Comparison of ENCODE assay signal across 7 mouse cellular contexts in the genomic region with DNA sequence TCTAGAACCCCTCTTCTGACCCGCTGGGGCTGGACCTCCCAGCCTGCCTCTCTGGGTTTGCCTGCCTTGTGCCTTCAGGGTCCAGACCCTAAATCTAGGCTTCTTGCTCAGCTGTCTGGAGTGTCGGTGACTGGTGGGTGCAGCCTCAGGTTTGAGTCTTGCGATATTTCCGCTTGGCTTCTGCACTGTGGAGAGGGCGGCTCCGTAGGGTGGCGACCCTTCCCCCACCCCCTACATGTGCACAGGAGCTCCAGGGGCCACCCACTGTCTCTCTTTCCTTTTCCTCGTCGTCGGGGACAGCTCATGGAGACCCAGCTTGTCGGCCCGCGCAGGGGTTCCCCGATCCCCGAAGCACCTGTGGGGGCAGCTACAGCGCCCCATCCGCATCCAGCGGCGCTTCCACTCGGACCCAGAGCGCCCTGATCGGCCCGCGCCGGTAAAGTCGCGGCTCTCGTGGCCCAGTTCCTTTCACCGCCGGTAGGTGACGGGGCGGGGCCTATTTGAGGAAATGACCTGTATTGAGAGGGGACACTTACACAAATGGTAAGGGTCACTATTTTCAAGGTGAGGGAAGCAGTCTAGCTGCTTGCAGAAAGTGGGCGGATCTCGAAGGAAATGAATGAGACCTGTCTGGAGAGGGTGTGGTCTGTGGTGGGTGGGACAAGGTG. TPM values are rescaled to one million over a fixed set of nuclear protein-coding genes. Genes with fewer than 3 reads are reported as not detected.
DNase-seq lines count a peak whose midpoint lies in the region; ATAC-seq lines count a peak whose summit lies in the region.

No protein-coding gene starts in this region.

- peaks cover 19% of the 10 kb centered on the region for H3K27me3 ChIP-seq in embryonic facial prominence, embryonic 11.5 days (ENCODE audit: control insufficient read depth, insufficient read depth, low read length)
- peaks cover 21% of the 10 kb centered on the region for H3K27me3 ChIP-seq in intestine, embryonic 15.5 days (replicated peaks)
- H3K27me3 ChIP-seq in midbrain, embryonic 14.5 days (ENCODE audit: control insufficient read depth, insufficient read depth, low read length), result peaks cover 23% of the 10 kb centered on the region

- H3K27ac ChIP-seq in embryonic facial prominence, embryonic 11.5 days (replicated peaks; ENCODE audit: low read depth, low read length), result no peak overlapping the region
- no peak overlapping the region for H3K27ac ChIP-seq in intestine, embryonic 15.5 days
- H3K27ac ChIP-seq in midbrain, embryonic 14.5 days (replicated peaks; ENCODE audit: low read depth, low read length), result no peak overlapping the region

- 0 out of 2 replicates have a peak overlapping the region, but pooled peaks have one; percentile 5 for H3K4me3 ChIP-seq in embryonic facial prominence, embryonic 11.5 days (ENCODE audit: low read depth, low read length)
- H3K4me3 ChIP-seq in intestine, embryonic 15.5 days (replicated peaks), result peak overlapping the region; percentile 38
- no peak overlapping the region for H3K4me3 ChIP-seq in midbrain, embryonic 14.5 days (replicated peaks; ENCODE audit: low read depth, low read length)

- no peaks in the 10 kb centered on the region for H3K36me3 ChIP-seq in embryonic facial prominence, embryonic 11.5 days (replicated peaks; ENCODE audit: control insufficient read depth, insufficient read depth, low read depth, low read length)
- H3K36me3 ChIP-seq in intestine, embryonic 15.5 days, result no peaks in the 10 kb centered on the region
- H3K36me3 ChIP-seq in midbrain, embryonic 14.5 days (ENCODE audit: control insufficient read depth, insufficient read depth, low read length), result no peaks in the 10 kb centered on the region

- peaks cover 2% of the 10 kb centered on the region; the same call in 1 of the 2 replicates for H3K4me1 ChIP-seq in embryonic facial prominence, embryonic 11.5 days (ENCODE audit: control insufficient read depth, insufficient read depth, low read length)
- H3K4me1 ChIP-seq in intestine, embryonic 15.5 days (replicated peaks), result peaks cover 8% of the 10 kb centered on the region; the same call in 1 of the 2 replicates
- H3K4me1 ChIP-seq in midbrain, embryonic 14.5 days (ENCODE audit: control insufficient read depth, insufficient read depth, low read length), result no peaks in the 10 kb centered on the region

- no peak for ATAC-seq in embryonic facial prominence, embryonic 11.5 days (replicated peaks; ENCODE audit: insufficient number of reproducible peaks, low FRiP score, low TSS enrichment, low read depth)
- ATAC-seq in intestine, embryonic 15.5 days, result peak; percentile 62
- no peak for ATAC-seq in midbrain, embryonic 14.5 days (ENCODE audit: low FRiP score, low TSS enrichment)

- H3K9ac ChIP-seq in embryonic facial prominence, embryonic 11.5 days (replicated peaks; ENCODE audit: low read length), result peak overlapping the region; percentile 37; the same call in 1 of the 2 replicates
- H3K9ac ChIP-seq in intestine, embryonic 15.5 days, result peak overlapping the region; percentile 50
- H3K9ac ChIP-seq in midbrain, embryonic 14.5 days (replicated peaks; ENCODE audit: low read length), result 0 out of 2 replicates have a peak overlapping the region, but pooled peaks have one; percentile 12

- no peaks in the 10 kb centered on the region for H3K9me3 ChIP-seq in embryonic facial prominence, embryonic 11.5 days (replicated peaks; ENCODE audit: control insufficient read depth, low read length)
- H3K9me3 ChIP-seq in intestine, embryonic 15.5 days, result no peaks in the 10 kb centered on the region
- no peaks in the 10 kb centered on the region for H3K9me3 ChIP-seq in midbrain, embryonic 14.5 days (ENCODE audit: control insufficient read depth, low read length)

- peak; percentile 42 to 55 for DNase-seq in lung, adult 18-20 months
- DNase-seq in lung, postnatal 25 days (ENCODE audit: low spot score), result no peak
- DNase-seq in embryonic facial prominence, embryonic 11.5 days (ENCODE audit: low spot score), result no peak
- no peak for DNase-seq in midbrain, embryonic 14.5 days
- DNase-seq in urinary bladder, adult 18-20 months (ENCODE audit: low spot score in 2 of 2), result no peak
- no peak for DNase-seq in frontal cortex, adult 2 months (ENCODE audit: extremely low spot score in 1 of 2, low spot score in 1 of 2)

- WGBS in embryonic facial prominence, embryonic 11.5 days, result 3% methylated on average over 34 of the region's 34 CpGs
- WGBS in intestine, embryonic 15.5 days, result 2% methylated on average over 34 of the region's 34 CpGs
- WGBS in midbrain, embryonic 14.5 days, result 6% methylated on average over 34 of the region's 34 CpGs

- peak overlapping the region; percentile 29 for H3K4me2 ChIP-seq in embryonic facial prominence, embryonic 11.5 days (ENCODE audit: low read depth, low read length)
- peak overlapping the region; percentile 74 for H3K4me2 ChIP-seq in intestine, embryonic 15.5 days (replicated peaks)
- peak overlapping the region; percentile 38 for H3K4me2 ChIP-seq in midbrain, embryonic 14.5 days (ENCODE audit: low read length)

RNA-seq across cellular contexts. Expression of a gene that starts 6.4 kb away (rescaled TPM):
- 0.06 and 0.20 TPM in 2 replicates for polyA plus RNA-seq in embryonic facial prominence, embryonic 11.5 days (2014; fragmentation: Nextera tagmentation; extraction: Ambion mirVana)
- polyA plus RNA-seq in intestine, embryonic 15.5 days (2015; fragmentation: Nextera tagmentation; extraction: Ambion mirVana), result 0.21 and 0.53 TPM in 2 replicates
- 0.24 TPM in 1 of 2 replicates, not detected in the other for polyA plus RNA-seq in midbrain, embryonic 14.5 days (2014; fragmentation: Nextera tagmentation; extraction: Ambion mirVana)
- 4.6 and 5.1 TPM in 2 replicates for polyA plus RNA-seq in frontal cortex, adult 2 months (2012; rRNA removed)

RNA-seq across cellular contexts. Expression of a gene that starts 11.6 kb away (rescaled TPM):
- polyA plus RNA-seq in embryonic facial prominence, embryonic 11.5 days (2014; fragmentation: Nextera tagmentation; extraction: Ambion mirVana), result not detected in 2 replicates
- polyA plus RNA-seq in intestine, embryonic 15.5 days (2015; fragmentation: Nextera tagmentation; extraction: Ambion mirVana), result 2.1 and 2.5 TPM in 2 replicates
- not detected in 2 replicates for polyA plus RNA-seq in midbrain, embryonic 14.5 days (2014; fragmentation: Nextera tagmentation; extraction: Ambion mirVana)
- 0.12 TPM in 1 of 2 replicates, not detected in the other for polyA plus RNA-seq in frontal cortex, adult 2 months (2012; rRNA removed)

RNA-seq across cellular contexts. Expression of a gene that starts 24.5 kb away (rescaled TPM):
- 24.8 and 31.6 TPM in 2 replicates for polyA plus RNA-seq in embryonic facial prominence, embryonic 11.5 days (2014; fragmentation: Nextera tagmentation; extraction: Ambion mirVana)
- polyA plus RNA-seq in intestine, embryonic 15.5 days (2015; fragmentation: Nextera tagmentation; extraction: Ambion mirVana), result 24.0 and 26.0 TPM in 2 replicates
- polyA plus RNA-seq in midbrain, embryonic 14.5 days (2014; fragmentation: Nextera tagmentation; extraction: Ambion mirVana), result 407 and 464 TPM in 2 replicates
- polyA plus RNA-seq in frontal cortex, adult 2 months (2012; rRNA removed), result 1,054 and 1,113 TPM in 2 replicates

RNA-seq across cellular contexts. Expression of a gene that starts 26.7 kb away (rescaled TPM):
- not detected in 2 replicates for polyA plus RNA-seq in embryonic facial prominence, embryonic 11.5 days (2014; fragmentation: Nextera tagmentation; extraction: Ambion mirVana)
- polyA plus RNA-seq in intestine, embryonic 15.5 days (2015; fragmentation: Nextera tagmentation; extraction: Ambion mirVana), result not detected in 2 replicates
- polyA plus RNA-seq in midbrain, embryonic 14.5 days (2014; fragmentation: Nextera tagmentation; extraction: Ambion mirVana), result 0.05 TPM in 2 replicates
- polyA plus RNA-seq in frontal cortex, adult 2 months (2012; rRNA removed), result 0.32 and 0.40 TPM in 2 replicates

RNA-seq across cellular contexts. Expression of a gene that starts 30.8 kb away (rescaled TPM):
- 25.8 and 33.5 TPM in 2 replicates for polyA plus RNA-seq in embryonic facial prominence, embryonic 11.5 days (2014; fragmentation: Nextera tagmentation; extraction: Ambion mirVana)
- 59.1 and 72.6 TPM in 2 replicates for polyA plus RNA-seq in intestine, embryonic 15.5 days (2015; fragmentation: Nextera tagmentation; extraction: Ambion mirVana)
- 37.1 and 39.0 TPM in 2 replicates for polyA plus RNA-seq in midbrain, embryonic 14.5 days (2014; fragmentation: Nextera tagmentation; extraction: Ambion mirVana)
- polyA plus RNA-seq in frontal cortex, adult 2 months (2012; rRNA removed), result 47.6 and 60.6 TPM in 2 replicates

Comparison
In these comparisons a context has a peak if more than half of its experiments do, and no peak if none do; other contexts are left out.
1. DNase-seq: peak in lung, adult 18-20 months (2 of 2); none in lung, postnatal 25 days (single experiment), embryonic facial prominence, embryonic 11.5 days (single experiment), midbrain, embryonic 14.5 days (single experiment), urinary bladder, adult 18-20 months (0 of 2) and frontal cortex, adult 2 months (0 of 2).
2. RNA of a gene that starts 24.5 kb away (polyA plus RNA-seq): 1,054 to 1,113 TPM in frontal cortex, adult 2 months and 407 to 464 TPM in midbrain, embryonic 14.5 days; 24.8 to 31.6 TPM in embryonic facial prominence, embryonic 11.5 days and 24.0 to 26.0 TPM in intestine, embryonic 15.5 days; every median in the first group is over 10 times any median in the second.
3. Peak in every context shown above with its lines, with median percentiles within 50 percentile points of each other: H3K4me2 ChIP-seq and H3K9ac ChIP-seq.